Mouse (Mus musculus) embryonic facial prominence, embryonic 15.5 days (tissue): Measurements from ENCODE around the gene Syt11. TPM values are rescaled to one million over a fixed set of nuclear protein-coding genes. Genes with fewer than 3 reads are reported as not detected.
A peak's percentile ranks its signal among the peaks of the same experiment; 100 is the strongest.
"Not testable (repeated sequence)": the region's sequence is repeated elsewhere in the genome, so short reads cannot be mapped to it uniquely, and the experiment has no call there.

Source experiments
- ATAC-seq: fragments of 200-750 bp; cut with Nextera tagmentation; 2 replicates; pipeline ENCODE4 v1.8.0; 2017; ENCODE audit warnings: low read depth, moderate TSS enrichment; ENCODE audit not compliant: insufficient number of reproducible peaks, low FRiP score, low TSS enrichment
- H3K27ac ChIP-seq: fragments of 300-500 bp; sonication (generic); replicated peaks from 2 replicates; pipeline ENCODE4 v1.5.1; 2015; ENCODE audit warnings: mild to moderate bottlenecking, inconsistent platforms
- H3K27me3 ChIP-seq: fragments of 300-500 bp; sonication (generic); 2 replicates; pipeline ENCODE4 v1.6.1; 2015; ENCODE audit warnings: inconsistent platforms
- H3K36me3 ChIP-seq: fragments of 300-500 bp; sonication (generic); 2 replicates; pipeline ENCODE4 v1.6.1; 2015; ENCODE audit warnings: mild to moderate bottlenecking, inconsistent platforms
- H3K4me1 ChIP-seq: fragments of 300-500 bp; sonication (generic); 2 replicates; pipeline ENCODE4 v1.6.1; 2015; ENCODE audit warnings: inconsistent platforms
- H3K4me2 ChIP-seq: fragments of 300-500 bp; sonication (generic); replicated peaks from 2 replicates; pipeline ENCODE4 v1.6.1; 2015; ENCODE audit warnings: mild to moderate bottlenecking, inconsistent platforms
- H3K4me3 ChIP-seq: fragments of 300-500 bp; sonication (generic); replicated peaks from 2 replicates; pipeline ENCODE4 v1.5.1; 2015; ENCODE audit warnings: mild to moderate bottlenecking, inconsistent platforms
- H3K9ac ChIP-seq: fragments of 300-500 bp; sonication (generic); 2 replicates; pipeline ENCODE4 v1.6.1; 2015; ENCODE audit warnings: inconsistent platforms
- H3K9me3 ChIP-seq: fragments of 300-500 bp; sonication (generic); replicated peaks from 2 replicates; pipeline ENCODE4 v1.6.1; 2016; ENCODE audit warnings: inconsistent platforms
- WGBS: fragments of 180-500 bp; shearing (Covaris S2); methylation state at CpG from one replicate; pipeline ENCODE4 v1.1.7; 2015; 5-methylcytosine and 5-hydroxymethylcytosine counted together
- polyA plus RNA-seq: library from polyadenylated mRNA; unstranded; fragments of >200 nt; fragmentation: Nextera tagmentation; extraction: Ambion mirVana; gene quantifications from 2 replicates; pipeline ENCODE4 v1.2.1, GENCODE M21; 2015

The Syt11 gene
- polyA plus RNA-seq = 19.0 and 23.3 TPM in 2 replicates

GRCm38 (mm10) chr3:88774939-88775841, at the start of gene Syt11:
TSS of gene Syt11 (minus strand) at chr3:88775164.
- H3K9me3 ChIP-seq, H3K4me1 ChIP-seq, H3K36me3 ChIP-seq, H3K27ac ChIP-seq, H3K9ac ChIP-seq, H3K27me3 ChIP-seq: not testable (repeated sequence)
- 5% methylated on average over 41 of the region's 51 CpGs for WGBS
- Histone ChIP-seq H3K4me3 (peak within 1 kb of the TSS; percentile 40), H3K4me2 (peak within 1 kb of the TSS; percentile 45)
- peak; percentile 79 for ATAC-seq

DNA sequence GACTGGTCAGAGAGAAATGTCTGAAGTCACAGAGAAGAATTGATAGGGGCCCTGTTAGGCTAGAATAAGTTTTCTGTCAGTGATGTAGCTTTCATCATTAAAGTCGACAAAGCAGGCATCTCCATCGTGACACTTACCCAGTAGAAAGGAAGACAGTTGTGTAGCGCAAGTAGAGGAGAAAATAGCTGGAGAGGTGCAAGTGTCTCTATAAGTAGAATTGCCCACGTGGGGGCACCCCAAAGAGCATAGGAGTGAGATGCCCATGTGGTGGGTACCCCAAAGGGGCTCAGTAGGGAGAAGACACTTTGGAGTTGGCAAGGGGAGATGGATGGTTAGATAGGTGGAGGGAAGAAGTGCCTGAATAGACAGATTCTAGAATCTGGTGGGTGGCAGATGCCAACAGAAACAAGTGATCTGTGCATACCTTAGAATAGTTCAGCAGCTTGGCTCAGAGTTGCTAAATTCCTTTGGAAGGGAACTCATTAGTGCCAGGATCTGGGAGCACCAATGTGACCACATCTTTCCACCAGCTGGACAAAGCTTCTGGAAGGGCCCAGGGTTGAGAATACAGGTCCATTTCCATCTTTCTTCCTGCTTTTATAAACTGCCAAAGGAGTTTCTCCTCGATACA, 29.1 kb upstream of the Syt11 start:
- H3K4me2 ChIP-seq = no peak overlapping the region

DNA sequence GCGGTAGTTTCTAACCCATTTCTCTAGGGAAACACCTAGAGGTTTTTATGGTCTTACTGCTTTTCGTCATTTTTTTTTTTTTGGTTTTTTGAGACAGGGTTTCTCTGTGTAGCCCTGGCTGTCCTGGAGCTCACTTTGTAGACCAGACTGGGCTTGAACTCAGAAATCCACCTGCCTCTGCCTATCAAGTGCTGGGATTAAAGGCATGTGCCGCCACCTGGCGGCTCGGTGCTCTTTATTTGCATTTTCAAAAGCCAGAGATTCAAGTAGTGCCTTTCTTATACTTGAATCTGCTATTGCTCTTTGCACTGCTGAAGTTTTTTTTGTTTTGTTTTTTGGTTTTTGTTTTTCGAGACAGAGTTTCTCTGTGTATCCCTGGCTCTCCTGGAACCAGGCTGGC, 22.5 kb upstream of the Syt11 start:
- not testable (repeated sequence) for H3K27me3 ChIP-seq, H3K4me2 ChIP-seq, H3K4me1 ChIP-seq, H3K27ac ChIP-seq, H3K9me3 ChIP-seq, H3K36me3 ChIP-seq, H3K9ac ChIP-seq, ATAC-seq, H3K4me3 ChIP-seq
- 89% methylated on average over 6 of the region's 6 CpGs for WGBS

More for the DNA sequence above, 29.1 kb upstream of the Syt11 start:
- Histone ChIP-seq H3K27me3 (no peaks in the 10 kb centered on the region), H3K4me3 (no peak overlapping the region), H3K9ac (no peak overlapping the region), H3K9me3 (no peaks in the 10 kb centered on the region), H3K4me1 (no peaks in the 10 kb centered on the region), H3K36me3 (peaks cover 18% of the 10 kb centered on the region; the same call in 1 of the 2 replicates), H3K27ac (no peak overlapping the region)
- whole genome bisulfite sequencing = 89% methylated on average over 5 of the region's 5 CpGs
- no peak for ATAC-seq

DNA sequence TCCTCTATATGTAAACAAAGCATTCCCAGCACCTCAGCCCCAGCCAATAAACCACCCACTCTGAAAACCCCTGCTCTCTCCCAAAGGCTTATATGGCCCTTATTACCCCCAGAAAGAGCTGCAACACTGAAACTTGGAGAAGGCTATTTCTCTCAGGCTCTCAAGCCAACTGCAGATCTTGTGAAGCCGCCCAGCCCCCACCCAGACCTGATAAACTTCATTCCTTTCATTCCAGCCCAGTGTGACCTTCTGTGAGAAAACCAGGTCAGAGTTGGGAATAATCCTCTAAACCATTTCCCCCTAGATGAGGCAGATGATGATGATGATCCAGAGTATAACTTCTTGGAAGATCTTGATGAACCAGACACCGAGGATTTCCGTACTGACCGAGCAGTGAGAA, 13.1 kb upstream of the Syt11 start:
- H3K27me3 ChIP-seq, H3K4me3 ChIP-seq, ATAC-seq, H3K4me2 ChIP-seq, H3K4me1 ChIP-seq, H3K9ac ChIP-seq, H3K36me3 ChIP-seq, H3K9me3 ChIP-seq, H3K27ac ChIP-seq: not testable (repeated sequence)
- WGBS = 91% methylated on average over 3 of the region's 4 CpGs

GRCm38 (mm10) chr3:88786805-88787204, 11.8 kb upstream of the Syt11 start:
- not testable (repeated sequence) for H3K4me1 ChIP-seq, H3K9me3 ChIP-seq, H3K36me3 ChIP-seq, H3K4me3 ChIP-seq, H3K27me3 ChIP-seq, ATAC-seq, H3K4me2 ChIP-seq, H3K9ac ChIP-seq, H3K27ac ChIP-seq
- no CpG with 5 or more reads among the region's 8 CpGs for WGBS

GRCm38 (mm10) chr3:88786323-88786722, 11.4 kb upstream of the Syt11 start:
- H3K27ac ChIP-seq, H3K27me3 ChIP-seq, H3K9me3 ChIP-seq, ATAC-seq, H3K36me3 ChIP-seq, H3K4me2 ChIP-seq, H3K4me1 ChIP-seq, H3K9ac ChIP-seq, H3K4me3 ChIP-seq: not testable (repeated sequence)
- WGBS = 80% methylated on average over 1 of the region's 4 CpGs

DNA sequence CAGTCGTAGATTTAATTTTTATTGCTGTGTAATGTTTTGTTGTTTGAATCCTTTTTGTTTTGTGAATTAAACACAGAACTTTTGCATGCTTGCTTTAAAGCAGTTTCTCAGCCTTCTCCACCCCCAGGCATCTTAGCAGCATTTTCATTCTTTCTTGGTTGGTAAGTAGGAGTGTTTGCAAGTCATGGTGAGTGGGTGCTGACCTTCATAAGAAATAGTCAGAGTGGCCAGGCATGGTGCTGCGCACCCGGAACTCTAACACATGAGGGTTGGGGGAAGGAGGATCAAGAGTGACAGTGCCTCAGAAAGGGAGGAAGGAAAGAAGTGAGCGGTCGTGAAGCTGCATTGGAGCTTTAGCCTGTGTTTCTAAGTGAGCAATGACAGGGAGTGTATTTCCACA, 9.9 kb upstream of the Syt11 start:
- H3K4me2 ChIP-seq = no peak overlapping the region
- H3K27ac ChIP-seq = no peak overlapping the region
- 87% methylated on average over 5 of the region's 5 CpGs for WGBS
- H3K27me3 ChIP-seq = no peaks in the 10 kb centered on the region
- no peaks in the 10 kb centered on the region for H3K4me1 ChIP-seq
- no peak for ATAC-seq
- H3K36me3 ChIP-seq = peaks cover 7% of the 10 kb centered on the region; the same call in 1 of the 2 replicates
- no peak overlapping the region for H3K9ac ChIP-seq
- H3K9me3 ChIP-seq = no peaks in the 10 kb centered on the region
- H3K4me3 ChIP-seq = no peak overlapping the region

DNA sequence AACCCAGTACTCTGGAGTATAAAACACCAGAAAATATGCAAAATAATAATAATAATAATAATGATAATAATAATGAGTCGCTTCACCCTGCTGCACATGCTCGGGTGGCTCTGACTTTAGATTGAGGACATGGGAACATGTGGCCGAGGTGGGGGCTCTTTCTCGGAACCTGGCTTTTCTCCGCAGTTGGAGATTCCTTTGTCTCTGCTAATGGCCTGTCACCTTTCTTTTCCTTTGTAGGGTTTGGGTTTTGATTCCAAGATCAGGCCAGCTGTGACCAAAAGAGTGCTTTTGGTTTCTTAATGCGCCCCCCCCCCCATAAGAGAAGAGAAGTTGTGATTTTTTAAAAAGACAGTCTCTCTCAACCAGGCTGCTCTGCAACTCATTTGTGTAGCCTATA, 1.8 kb downstream of the Syt11 start:
- ATAC-seq, H3K36me3 ChIP-seq, H3K9ac ChIP-seq, H3K4me3 ChIP-seq, H3K27me3 ChIP-seq, H3K4me1 ChIP-seq, H3K9me3 ChIP-seq, H3K27ac ChIP-seq, H3K4me2 ChIP-seq: not testable (repeated sequence)
- 88% methylated on average over 6 of the region's 6 CpGs for WGBS

- H3K9me3 ChIP-seq, H3K27me3 ChIP-seq, H3K9ac ChIP-seq, H3K27ac ChIP-seq, H3K4me1 ChIP-seq, H3K36me3 ChIP-seq: not testable (repeated sequence)
- H3K4me2 ChIP-seq = peak overlapping the region; percentile 29; the same call in 1 of the 2 replicates
- peak overlapping the region; percentile 22 for H3K4me3 ChIP-seq
- ATAC-seq = peak; percentile 75
- under 1% methylated on average over 19 of the region's 19 CpGs for WGBS
Observed at GRCm38 (mm10) chr3:88772399-88772798, 2.6 kb downstream of the Syt11 start.

DNA sequence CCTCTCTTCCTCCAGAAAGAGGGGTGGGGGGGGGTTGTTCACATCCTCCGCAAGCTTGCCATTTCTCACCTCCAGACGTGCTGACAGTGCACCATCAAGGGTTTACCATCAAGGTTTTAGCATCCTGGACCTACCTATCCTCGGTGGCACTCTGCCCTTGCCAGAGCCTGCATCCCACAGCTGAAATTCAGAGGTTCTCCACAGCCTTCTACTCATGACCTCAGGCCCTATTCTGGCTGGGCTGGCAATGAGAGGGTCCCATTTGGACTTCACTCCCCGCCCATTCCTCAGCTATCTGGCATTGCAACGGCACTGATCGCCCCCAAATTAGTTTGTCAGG, 3.1 kb downstream of the Syt11 start:
- not testable (repeated sequence) for H3K9ac ChIP-seq, ATAC-seq, H3K4me1 ChIP-seq, H3K27me3 ChIP-seq, H3K9me3 ChIP-seq, H3K36me3 ChIP-seq
- peak overlapping the region; percentile 51 for H3K4me2 ChIP-seq
- peak overlapping the region; percentile 72 for H3K27ac ChIP-seq
- peak overlapping the region; percentile 38 for H3K4me3 ChIP-seq
- WGBS = 5% methylated on average over 3 of the region's 6 CpGs

DNA sequence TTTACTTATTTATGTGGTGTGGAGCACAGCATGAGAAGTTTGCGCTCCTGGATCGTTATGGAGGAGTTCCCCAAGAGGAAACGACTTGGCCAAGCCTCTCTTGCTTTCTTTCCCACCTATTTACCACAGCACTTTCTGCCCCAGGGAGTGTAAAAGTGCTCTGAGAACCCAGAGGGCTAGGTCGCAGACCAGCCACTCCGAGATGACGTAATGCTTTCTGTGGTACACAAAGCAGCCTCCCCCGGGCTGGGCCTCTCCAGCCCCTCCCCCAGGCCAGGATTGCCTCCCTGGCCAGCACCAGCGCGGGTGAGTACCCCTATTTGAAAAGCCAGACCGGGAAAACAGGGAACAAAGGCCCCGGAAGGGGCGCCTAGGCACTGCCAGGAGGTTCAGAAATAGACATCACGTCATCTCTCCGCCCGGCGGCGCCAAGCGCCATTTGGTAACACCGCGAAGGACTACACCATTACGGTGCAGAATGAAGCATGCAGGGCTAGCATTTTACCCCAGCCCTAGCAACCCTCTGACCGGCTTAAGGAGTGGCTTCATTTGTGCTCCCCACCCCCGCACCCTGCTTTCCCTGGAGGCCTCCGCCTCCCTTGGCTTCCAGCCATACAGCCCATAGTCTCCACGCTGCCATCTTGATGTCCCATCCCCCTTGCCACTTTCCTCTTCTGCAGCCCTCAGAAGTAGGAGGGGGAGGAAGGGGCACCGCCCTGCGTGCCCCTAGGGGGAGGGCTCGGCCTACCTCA, 3.6 kb downstream of the Syt11 start:
- not testable (repeated sequence) for H3K9ac ChIP-seq, H3K9me3 ChIP-seq, H3K4me1 ChIP-seq, H3K36me3 ChIP-seq, H3K27me3 ChIP-seq
- Histone ChIP-seq H3K4me2 (peak overlapping the region; percentile 51), H3K27ac (peak overlapping the region; percentile 72), H3K4me3 (peak overlapping the region; percentile 38)
- ATAC-seq = peak; percentile 85
- WGBS = under 1% methylated on average over 23 of the region's 28 CpGs
